Mouse (Mus musculus) adrenal gland, postnatal 4 days (tissue): ENCODE results near the gene Adam19. TPM values are rescaled to one million over a fixed set of nuclear protein-coding genes. Genes with fewer than 3 reads are reported as not detected.
A peak's percentile ranks its signal among the peaks of the same experiment; 100 is the strongest.

Experiments used
- DNase-seq, 2 experiments: peaks; one replicate each; pipeline ENCODE4 v3.0.0; 2021 to 2022; ENCODE audit warnings: low spot score in 2 of 2, mixed read lengths in 2 of 2
- total RNA-seq, 2 experiments: library from RNA; stranded (reverse); gene quantifications; 2 replicates each; pipeline ENCODE4 v1.2.3; 2021

The Adam19 gene
- total RNA-seq, 2 experiments from 2014 or later, result 22.4 to 25.8 TPM

DNA sequence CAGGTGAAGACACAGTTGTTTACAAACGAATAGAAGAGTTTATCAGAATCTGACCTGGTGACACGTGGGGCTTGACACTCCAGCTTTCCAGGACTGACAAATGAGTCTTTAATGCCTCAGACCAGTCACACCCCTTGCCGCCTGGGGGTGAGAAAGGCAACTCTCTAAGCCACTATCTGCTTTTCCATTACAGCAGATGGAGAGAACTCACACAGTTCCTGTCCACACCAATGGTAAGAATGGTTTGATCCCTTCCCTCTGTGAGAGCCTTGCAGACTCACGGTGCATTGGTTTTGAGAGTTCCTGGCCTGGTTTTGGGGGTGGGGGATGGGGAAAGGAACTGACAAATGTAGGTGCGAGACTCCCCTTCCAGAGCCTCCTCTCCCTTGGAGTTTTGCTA is 1.5 kb upstream of the Adam19 start:
- DNase-seq, result no peak

DNA sequence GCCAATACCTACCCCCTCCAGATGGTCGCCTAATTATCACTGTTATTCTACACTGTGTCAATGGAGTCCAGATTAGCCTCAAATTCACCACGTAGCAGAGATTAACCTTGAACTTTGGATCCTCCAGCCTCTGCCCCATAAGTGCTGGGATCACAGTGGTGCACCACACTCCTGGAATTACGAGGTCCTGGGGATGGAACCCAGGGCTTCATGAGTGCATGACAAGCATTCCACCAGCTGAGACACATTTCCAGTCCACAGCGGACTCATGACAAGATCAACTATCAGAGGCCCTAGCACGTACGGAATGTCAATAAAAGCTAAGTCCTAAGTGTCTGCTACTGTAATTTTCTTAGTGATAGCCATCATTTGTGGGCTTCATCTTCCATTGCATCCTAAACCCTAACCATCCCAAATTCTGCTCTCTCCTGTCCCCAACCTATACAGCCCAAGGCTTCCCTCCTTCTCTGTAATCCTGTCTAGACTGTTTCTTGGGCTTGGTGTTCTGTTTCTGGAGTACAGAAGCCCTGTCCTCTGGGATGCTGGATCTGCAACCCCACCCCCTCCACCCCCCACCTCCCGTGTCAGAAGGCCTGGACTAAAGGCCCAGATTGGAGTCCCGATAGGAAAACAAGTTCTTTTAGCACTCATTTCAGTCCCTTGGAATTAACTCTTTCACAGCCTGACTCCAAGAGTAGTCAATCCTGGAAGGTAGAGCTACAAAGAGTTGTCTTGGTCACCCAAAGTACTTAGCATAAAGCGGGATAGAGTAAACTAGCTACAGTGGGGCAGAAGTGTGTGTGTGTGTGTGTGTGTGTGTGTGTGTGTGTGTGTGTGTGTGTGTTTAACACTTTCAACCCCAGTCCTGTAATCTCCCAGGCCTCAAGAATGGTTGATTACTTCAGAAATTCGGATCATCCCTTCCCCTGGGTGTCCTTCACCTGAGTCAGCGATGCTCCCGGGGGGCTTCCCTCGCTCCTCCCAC is 589 bp upstream of the Adam19 start:
- DNase-seq, result no peak

DNA sequence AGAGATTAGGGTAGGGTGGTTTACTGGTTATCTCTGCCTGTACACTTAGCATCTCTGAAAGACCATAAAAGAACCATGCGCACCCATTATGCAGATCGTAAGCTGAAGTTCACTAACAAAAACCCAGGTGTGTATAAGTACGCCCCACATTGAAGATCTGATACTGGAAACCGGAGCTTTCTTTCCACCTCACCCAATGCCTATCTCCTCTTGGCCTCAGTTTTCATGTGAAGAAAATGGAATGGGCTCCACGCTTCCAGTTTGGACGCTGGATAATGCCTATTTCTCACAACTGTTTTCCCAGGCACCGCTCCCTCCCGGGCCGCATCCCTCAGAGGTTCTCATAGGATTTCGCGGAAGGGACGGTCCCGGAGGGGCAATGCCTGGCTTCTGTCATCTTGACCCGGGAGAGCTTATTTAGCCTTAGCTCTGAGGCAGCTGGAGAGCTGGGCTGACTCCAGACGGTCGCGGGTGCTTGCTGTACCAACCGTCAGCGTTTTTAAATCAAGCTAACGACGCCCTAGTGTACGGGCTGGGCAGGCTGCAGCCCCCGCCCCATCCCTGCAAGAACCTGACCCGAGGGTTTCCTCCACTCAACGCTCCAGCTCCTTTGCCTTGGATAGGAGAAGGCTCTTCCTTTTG is 1.1 kb downstream of the Adam19 start:
- no peak for DNase-seq

DNA sequence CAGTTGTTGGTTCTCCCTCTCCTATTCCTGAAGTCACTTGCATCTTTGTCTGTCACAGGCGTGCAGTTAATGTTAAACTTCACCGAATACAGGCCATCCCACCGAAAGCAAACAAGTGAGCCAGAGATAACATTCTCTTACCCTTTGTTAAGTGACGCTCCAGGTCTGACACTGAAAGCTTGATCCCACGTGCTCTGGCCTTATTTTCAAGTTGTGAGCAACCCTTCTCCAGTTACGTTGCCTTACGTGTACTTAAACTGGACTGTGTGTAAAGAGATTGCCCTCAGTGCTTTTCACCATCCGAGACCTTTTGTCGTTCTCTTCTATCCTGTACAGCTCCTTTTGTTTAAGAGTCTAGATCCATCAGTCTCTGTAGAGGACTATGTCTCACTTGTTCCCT is 2.2 kb downstream of the Adam19 start:
- DNase-seq, result no peak

DNA sequence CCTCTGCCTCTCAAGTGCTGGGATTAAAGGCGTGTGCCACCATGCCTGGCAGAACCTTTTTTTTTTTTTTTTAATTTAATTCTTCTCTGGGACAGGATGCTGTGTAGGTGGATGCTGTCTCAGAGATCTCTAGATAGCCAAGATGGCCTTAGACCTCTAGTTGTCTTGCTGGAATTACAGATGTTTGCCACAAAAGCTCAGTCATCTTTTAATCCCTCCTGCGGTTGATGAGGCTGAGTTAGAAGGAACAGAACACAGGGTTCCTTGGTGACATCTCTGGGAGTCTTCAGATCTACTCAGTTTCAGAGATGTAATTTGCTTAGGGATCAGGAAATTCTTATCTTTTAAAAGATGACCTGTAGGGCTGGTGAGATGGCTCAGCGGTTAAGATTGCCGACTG is 3.1 kb downstream of the Adam19 start:
- no peak for DNase-seq

DNA sequence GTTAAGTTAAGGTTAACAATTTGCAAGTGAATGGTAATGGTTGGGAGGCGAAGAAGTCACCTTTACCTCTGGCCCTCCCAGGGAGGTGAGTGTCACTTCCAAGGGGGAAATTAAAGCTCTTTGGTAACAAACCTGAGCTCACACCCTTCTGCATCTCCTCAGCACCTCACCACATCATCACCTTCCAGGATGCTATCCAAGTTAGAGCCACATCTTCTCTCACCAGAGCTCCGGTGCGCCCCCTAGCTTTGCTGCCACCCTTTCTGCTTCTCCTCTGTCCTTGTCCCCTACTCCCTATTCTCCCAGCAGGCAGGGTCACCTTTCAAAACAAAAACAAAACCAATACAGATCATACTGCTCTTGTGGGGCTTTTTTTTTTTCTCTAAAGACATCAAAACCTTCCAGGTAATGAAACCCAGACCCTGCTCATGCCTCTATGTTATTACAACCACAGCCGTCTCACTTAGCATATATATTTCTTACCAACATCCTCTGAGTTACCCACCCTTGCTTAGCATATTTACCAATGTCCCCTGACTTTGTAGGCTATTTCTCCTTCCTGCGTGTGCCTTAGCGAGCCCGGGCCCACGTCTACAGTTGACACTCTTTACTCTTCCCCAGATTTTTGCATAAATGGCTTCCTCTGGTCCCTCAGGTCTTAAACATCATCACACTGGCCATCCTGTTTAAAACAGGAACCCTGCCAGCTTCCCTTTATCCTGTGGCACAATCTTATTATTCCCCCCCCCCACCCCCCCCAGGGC is 4.3 kb downstream of the Adam19 start:
- no peak for DNase-seq

DNA sequence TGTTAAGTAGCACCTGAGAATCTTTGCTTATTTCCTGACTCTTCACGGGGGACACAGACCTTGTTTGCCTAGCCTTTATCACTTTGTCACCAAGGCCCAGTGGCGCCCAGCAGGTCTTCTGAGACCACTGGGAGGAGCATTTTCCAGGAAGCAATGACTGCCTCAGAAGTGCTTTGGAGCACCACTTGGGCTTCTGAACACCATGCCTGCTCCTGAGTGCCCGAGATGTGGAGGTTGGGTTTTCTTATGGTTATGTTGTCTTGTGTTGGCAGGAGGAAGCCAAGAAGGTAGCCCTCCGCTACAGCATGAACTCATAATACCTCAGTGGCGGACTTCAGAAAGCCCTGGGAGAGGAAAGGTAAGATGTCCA is 4.8 kb downstream of the Adam19 start:
- DNase-seq, result no peak

DNA sequence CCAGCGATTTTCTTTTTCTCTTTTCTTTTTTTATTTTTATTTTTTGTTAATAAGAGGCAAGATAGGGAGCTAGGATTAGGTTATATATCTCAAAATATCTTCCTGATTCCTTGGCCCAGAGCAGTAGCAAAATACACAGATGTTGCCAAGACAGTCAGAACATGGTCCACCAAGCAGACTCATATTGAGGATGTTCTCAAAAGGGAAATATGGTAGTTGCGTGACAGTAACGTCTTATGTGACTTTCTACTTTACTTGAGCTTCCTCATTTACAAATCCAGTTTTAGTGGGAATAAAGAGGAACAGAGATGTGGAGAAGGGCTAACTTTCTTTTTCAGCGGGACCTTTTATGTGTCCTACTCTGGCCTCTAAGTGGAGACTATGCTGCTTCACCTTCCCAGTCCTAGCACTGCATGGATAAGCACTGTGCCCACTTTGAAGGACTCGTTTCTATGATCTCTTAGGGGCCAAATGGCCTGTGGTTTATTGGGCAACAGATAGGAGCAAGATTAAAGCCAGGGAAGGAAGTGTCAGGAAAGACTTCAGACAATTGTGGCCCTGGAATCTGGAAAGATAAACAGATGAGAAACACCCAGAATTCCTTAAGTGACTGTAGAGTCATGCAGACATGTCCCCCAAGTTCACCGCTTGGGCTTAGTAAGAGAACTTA is 6.1 kb downstream of the Adam19 start:
- no peak for DNase-seq

DNA sequence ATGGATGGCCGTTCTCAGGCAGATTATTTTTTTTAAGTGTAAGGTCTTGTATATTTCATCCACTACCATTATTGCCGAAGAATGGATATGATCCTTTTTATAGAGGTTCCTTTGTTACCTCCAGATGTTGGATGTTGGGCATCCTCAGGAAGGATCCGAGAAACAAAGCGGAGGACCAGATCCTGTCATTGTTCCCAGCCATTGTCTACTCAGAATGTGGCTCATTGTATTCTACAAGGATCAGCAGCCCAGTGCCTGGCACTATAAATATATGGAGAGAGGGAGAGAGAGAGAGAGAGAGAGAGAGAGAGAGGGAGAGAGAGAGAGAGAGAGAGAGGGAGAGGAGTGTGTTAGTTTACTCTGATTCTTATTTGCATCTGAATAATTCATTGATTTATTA is 6.8 kb downstream of the Adam19 start:
- no peak for DNase-seq

DNA sequence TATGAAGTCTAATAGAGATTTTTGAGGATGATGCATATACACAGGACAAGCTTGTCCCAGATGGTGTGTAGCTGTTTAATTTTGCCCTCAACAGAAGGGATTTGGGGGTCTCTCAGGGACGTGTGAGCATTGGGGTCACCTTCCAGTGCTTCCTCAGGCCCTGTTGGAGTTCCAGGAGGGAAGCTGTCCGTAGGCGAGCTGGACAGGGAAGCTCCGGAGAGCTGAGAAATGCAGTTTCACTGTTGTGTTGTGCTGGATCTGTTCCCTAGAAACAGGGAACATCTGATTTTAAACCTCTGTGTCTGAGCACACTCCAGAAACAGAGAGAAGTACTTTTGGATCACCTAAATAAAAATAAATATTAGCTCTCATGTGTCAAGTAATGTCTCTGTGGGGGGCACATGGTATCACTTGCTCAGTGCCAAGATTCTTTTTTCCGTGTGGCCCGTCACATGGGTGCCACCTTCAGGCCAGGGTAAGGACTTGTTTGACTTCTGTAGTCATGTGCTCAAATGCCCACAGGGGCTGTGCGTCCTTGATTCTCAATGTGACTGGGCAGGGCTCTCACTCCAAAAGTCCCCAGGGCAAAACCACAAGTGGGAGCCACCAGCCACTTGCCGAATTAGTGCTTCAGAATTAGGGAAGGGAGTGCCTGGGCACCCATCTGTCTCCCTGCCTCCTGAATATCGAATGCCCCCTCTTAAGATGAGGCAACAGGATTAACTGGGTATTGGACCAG is 7.4 kb downstream of the Adam19 start:
- no peak for DNase-seq

DNA sequence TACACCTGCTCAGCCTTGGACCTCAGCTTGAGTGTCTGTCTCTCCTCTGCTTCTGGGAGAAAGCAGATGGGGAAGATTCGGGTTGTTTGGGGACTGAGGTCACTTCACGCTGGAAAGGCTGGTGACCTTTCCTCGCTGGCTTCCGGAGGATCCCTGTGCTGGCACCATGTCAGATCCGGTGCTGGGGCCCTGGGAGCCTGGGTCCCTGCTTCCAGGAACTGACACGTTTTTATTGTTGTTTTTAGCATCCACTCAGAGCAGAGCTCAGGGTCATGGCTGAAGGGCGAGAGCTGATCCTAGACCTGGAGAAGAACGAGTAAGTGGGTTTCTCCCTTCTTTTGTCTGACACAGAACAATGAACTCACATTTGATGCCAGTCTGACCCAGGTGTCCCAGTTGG is 9.0 kb downstream of the Adam19 start:
- DNase-seq, result no peak

DNA sequence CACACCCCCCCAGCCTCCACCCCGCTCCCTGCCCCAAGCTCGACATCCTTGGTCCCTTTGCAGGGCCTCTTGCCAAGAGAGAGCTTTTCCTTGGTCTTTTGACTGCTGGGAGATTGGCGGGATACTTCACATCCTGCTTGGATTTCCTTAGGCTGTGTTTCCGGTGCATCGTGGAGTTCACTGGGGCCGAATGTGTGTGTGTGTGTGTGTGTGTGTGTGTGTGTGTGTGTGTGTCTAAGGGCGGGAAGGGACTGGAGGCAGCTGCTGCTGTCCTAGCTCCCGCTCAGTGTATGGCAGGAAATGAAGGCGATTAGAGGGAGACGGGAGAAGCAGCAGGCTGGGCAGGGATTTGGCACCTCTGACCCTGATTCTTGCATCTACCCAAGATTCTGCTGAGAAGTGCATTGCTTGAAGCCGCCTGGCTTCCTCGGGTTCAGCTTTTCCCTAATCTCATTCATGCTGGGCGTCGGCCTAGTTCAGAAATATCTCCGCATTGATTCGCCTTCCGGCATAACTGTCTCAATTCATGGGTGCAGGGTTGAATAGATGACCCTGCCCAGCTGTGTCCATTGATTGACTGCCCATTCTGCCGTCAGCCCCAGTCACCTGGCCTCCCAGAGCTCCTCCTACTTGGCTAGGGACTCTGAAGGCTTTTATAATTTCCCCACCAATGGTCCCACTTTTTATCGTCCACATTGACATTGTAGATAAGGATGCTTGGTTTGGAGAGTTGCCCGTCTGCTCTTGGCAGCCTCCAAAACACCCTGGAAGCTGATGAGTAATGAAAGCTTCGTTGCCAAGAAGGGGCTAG is 9.6 kb downstream of the Adam19 start:
- peak in 1 of 2 experiments; percentile 43 for DNase-seq

DNA sequence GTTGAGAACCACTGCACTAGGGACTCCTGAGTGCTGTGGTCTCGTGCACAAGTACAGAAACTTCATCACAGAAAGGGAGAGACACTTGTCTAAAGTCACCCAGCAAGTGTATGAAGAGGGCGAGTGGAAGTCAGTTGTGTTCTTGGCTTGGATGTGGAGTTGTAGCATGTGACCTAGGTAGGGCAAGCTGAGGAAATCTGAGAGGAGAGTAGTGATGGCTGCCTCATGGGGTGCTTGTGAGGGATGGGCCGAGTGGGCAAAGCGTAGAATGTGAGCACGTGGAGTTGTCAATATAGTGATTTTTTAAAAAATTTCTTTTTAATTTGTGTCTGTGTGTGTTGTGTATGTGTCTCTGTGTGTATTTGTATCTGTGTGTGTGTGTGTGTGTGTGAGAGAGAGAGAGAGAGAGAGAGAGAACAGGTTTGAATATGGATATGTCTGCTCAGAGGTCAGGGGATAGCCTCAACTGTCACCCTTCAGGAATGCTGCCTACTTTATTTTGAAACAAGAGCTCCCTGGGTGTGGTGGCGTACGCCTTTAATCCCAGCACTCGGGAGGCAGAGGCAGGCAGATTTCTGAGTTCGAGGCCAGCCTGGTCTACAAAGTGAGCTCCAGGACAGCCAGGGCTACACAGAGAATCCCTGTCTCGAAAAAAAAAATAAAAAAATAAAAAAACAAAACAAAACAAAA is 11.7 kb downstream of the Adam19 start:
- DNase-seq, result no peak

DNA sequence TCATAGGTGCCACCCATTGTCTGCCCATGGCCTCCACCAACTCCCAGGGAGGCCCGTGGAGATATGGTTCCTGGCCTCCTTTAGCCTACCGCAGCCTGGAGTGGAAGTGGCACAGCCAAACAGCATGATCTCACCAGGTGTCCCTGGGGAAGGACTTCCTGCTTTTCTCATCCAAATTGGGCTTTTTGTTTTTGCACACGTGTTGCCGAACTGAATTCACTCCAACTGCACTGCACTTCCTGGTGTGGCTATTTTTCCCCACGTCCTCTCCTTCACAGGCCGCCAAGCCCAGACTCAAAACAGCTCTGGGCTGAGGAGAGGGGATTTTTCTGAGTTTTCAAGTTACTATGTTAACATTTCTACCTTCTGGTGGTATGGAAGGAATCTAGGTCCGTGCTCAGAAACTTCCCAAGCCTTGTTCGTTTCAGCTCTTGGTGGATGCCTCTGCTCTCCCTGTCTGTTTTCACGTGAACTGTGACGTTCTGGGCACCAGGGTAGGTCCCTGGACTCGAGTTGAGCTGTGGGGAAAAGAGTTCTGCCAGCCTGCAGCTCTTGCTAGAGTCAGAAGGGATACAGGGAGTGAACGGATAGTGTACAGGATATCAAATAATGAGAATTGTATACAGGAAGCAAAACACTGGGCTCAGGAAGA is 13.1 kb downstream of the Adam19 start:
- DNase-seq, result no peak

DNA sequence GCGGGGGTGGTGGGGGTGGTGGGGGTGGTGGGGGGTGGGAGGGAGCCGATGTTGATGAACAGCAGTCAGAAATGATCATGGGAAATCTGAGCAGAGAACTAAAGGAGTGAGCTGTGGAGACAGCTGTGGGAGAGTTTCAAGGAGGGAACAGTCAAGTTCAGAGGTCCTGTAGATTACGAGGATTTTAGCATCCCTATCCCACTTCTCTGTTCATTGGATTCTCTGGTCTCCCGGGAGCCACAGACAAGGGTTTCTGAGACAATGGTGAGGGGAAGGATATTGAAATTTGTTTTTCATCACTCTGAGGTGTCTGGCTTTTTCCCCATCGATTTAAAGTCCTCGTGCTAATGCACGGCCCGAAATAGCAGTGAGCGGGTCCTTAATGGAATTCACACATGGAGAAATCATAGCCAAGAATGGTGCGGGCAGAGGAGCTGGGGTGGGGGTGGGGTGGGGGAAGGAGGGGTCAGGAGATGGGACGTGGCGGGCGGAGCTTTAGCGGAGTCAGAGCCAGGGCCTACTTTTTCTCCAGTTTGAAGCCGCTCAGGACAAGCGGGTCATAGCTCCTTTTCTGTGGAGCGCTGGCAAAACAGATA is 13.7 kb downstream of the Adam19 start:
- no peak for DNase-seq

DNA sequence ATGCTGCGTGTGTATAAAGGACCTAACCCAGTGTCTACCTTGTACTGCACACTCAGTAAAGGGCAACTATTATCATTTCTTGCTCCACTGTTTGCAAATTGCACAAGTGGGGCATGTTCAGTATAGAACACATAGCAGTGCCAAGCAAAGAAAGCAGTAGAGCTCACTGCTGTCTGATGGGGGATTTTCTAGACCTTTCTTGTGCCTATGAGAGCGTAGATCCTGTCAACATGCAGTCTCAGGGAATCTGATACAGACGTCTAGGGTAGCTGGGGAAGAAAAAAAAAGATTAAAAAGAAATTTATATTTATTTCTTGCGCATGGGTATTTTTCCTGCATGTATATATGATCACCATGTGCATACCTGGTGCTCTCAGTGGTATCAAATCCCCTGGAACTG is 14.4 kb downstream of the Adam19 start:
- no peak for DNase-seq

DNA sequence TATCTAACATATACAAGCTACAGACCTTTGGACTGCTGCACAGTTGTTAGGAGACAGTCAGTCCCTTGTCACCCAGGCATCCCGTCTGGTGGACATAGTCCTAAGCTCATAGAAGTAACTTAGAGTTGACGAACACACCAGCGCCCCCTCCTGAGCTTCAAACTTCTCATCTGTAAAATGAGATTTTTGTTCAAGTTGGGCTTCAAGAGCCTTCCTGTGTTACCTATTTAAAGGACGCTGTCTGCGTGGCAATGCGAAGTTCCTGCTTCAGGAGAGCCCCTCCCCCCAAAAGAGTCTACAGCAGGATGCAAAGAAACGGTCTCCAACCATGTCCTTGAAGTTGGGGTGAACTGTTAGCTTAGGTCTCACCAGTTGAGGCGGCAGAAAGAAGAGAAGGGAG is 15.0 kb downstream of the Adam19 start:
- no peak for DNase-seq

DNA sequence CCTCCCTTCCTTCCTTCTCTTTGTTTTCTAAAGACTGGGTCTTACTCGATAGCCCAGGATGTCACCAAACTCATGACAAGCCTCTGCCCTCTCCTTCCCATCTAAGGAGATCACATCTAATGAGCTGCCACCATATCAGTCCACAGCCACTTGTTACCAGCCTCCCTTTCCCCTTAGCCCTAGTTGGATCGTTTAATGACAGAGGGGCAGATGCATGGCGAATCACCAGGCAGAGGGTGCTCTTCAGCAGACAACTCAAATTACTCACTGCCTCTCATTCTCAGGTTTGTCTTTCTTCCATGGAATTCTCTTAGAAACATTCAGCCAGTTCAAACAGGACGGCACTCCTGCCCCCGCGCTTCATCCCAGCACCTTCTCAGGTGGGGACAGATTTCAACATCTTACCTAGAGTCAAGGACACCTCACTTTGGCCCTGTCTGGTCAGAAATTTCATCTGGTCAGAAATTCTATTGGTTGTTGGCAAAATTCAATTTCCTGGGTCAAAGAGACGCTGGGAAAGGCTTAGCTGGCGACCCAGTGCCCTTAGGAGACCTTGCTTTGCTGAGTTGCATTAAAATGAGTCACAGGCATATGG is 16.8 kb downstream of the Adam19 start:
- no peak for DNase-seq
